Mouse (Mus musculus): ENCODE measurements around the gene Emilin2. TPM values are rescaled to one million over a fixed set of nuclear protein-coding genes. Genes with fewer than 3 reads are reported as not detected.
"Not testable (repeated sequence)": the region's sequence is repeated elsewhere in the genome, so short reads cannot be mapped to it uniquely, and the experiment has no call there.

Gene Emilin2
- polyA plus RNA-seq (2015; fragmentation: Nextera tagmentation; extraction: Ambion mirVana): 3.6 and 4.8 TPM in 2 replicates

DNA sequence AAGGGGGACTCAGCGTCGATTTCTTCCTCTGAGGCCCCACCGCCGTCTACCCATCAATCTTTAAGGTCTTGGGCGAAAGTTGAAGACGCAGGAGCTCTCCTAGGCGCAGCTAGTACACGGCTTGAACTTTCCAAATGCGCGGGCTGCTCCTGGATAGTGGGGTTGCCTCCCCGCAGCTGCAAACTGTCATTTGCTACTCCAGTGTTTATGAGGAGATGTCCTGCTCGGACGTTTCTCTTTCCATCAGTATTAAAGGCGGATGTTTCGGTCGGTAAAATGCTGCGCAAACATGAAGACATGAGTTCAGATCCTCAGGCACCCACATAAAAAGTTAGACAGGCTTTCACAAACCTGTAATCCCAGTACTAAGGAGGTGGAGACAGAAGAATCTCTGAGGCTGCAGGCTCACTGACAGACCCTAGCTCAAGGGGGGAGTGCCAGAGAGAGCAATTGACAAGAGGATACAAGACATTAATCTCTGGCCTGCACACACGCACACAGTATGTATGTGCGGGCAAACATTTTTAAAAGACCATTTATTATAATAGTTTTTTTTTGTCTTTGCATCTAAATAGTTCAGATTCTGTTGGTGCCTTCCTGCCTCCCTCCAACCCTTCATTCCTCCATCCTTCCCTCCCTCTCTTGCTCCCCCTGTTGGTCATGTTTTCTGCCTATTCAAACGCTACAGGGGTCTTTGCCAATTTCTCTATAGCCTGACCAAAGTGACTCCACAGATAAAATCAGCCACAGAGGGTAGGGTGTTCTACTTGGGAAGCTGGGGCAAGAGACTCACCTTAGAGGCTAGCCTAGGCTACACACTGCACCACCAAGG lies at the start of gene Emilin2:
TSS of gene Emilin2 (minus strand) at position 639 of the 832 bp plus-strand sequence.
- Histone ChIP-seq H3K4me1 (peaks cover 19% of the 10 kb centered on the region), H3K4me2 (peak within 1 kb of the TSS; percentile 100), H3K9ac (peak within 1 kb of the TSS; percentile 53), H3K27me3 (peaks cover 50% of the 10 kb centered on the region), H3K36me3 (no peaks in the 10 kb centered on the region), H3K27ac (no peak within 1 kb of the TSS), H3K4me3 (replicated peaks) (peak within 1 kb of the TSS; percentile 68), H3K9me3 (replicated peaks) (no peaks in the 10 kb centered on the region)
- 7% methylated on average over 20 of the region's 20 CpGs for WGBS
- 0 out of 2 replicates have a peak, but pooled peaks have one; percentile 6 for ATAC-seq (replicated peaks; ENCODE audit: low FRiP score)

GRCm38 (mm10) chr17:71355526-71355925 lies 43.7 kb upstream of the Emilin2 start:
- WGBS: 80% methylated on average over 3 of the region's 3 CpGs
- H3K36me3 ChIP-seq: peaks cover 78% of the 10 kb centered on the region

DNA sequence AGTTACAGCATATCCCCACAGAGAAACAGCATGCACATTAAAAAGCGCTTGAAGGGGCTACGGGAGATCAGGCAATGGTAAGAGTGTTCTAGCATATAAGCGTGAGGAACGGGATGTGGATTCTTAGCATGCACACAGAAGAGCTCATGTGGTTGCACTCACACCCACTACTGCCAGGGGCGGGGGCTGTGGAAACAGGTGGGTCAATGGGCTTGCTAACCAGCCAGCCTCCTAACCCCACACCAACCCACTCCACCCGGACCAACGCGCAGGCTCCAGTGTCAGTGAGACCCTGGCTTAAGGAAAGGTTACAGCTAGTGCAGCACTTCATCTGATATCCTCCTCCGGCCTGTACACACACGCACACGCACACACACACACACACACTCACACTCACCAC lies 42.4 kb upstream of the Emilin2 start:
- no peak overlapping the region for H3K9ac ChIP-seq
- 92% methylated on average over 11 of the region's 11 CpGs for WGBS
- no peak overlapping the region for H3K4me2 ChIP-seq
- ATAC-seq (replicated peaks; ENCODE audit: low FRiP score): no peak
- H3K4me3 ChIP-seq (replicated peaks): no peak overlapping the region
- H3K27ac ChIP-seq: no peak overlapping the region
- H3K27me3 ChIP-seq: no peaks in the 10 kb centered on the region
- no peaks in the 10 kb centered on the region for H3K4me1 ChIP-seq
- H3K9me3 ChIP-seq (replicated peaks): no peaks in the 10 kb centered on the region
- H3K36me3 ChIP-seq: peaks cover 77% of the 10 kb centered on the region

More at GRCm38 (mm10) chr17:71355526-71355925, 43.7 kb upstream of the Emilin2 start:
- Histone ChIP-seq H3K27ac (no peak overlapping the region), H3K4me2 (no peak overlapping the region), H3K4me3 (replicated peaks) (no peak overlapping the region), H3K27me3 (no peaks in the 10 kb centered on the region), H3K9me3 (replicated peaks) (no peaks in the 10 kb centered on the region), H3K4me1 (no peaks in the 10 kb centered on the region), H3K9ac (no peak overlapping the region)
- ATAC-seq (replicated peaks; ENCODE audit: low FRiP score): no peak

- Histone ChIP-seq H3K9me3 (replicated peaks) (no peaks in the 10 kb centered on the region), H3K36me3 (peaks cover 87% of the 10 kb centered on the region), H3K4me3 (replicated peaks) (no peak overlapping the region), H3K9ac (no peak overlapping the region), H3K4me2 (no peak overlapping the region), H3K4me1 (no peaks in the 10 kb centered on the region), H3K27me3 (no peaks in the 10 kb centered on the region), H3K27ac (no peak overlapping the region)
- no peak for ATAC-seq (replicated peaks; ENCODE audit: low FRiP score)
- WGBS: 95% methylated on average over 3 of the region's 3 CpGs
Observed at GRCm38 (mm10) chr17:71348188-71348587, 36.4 kb upstream of the Emilin2 start.

DNA sequence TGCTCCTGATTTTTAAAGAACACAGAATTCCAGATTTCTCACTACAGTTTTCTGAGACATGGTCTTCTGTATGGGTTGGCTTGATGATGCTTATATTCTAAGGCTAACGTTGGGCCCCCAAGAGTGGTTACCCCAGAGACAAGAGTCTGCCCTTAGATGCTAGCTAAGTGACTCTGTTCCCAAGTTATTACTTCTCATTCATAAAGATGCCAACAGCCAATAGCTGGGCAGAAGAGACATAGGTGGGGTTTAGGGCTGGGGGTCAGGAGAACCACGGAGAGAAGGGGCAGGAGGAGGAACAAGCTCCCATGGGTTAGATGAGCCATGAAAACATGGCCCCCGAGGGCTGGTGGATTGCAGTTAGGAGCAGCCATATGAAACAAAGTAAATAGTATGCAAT lies 30.2 kb upstream of the Emilin2 start:
- Histone ChIP-seq H3K4me2 (no peak overlapping the region), H3K9me3 (replicated peaks) (no peaks in the 10 kb centered on the region), H3K9ac (no peak overlapping the region), H3K27me3 (no peaks in the 10 kb centered on the region), H3K4me3 (replicated peaks) (no peak overlapping the region), H3K27ac (no peak overlapping the region), H3K4me1 (no peaks in the 10 kb centered on the region), H3K36me3 (peaks cover 43% of the 10 kb centered on the region)
- 75% methylated on average over 3 of the region's 3 CpGs for WGBS
- no peak for ATAC-seq (replicated peaks; ENCODE audit: low FRiP score)

DNA sequence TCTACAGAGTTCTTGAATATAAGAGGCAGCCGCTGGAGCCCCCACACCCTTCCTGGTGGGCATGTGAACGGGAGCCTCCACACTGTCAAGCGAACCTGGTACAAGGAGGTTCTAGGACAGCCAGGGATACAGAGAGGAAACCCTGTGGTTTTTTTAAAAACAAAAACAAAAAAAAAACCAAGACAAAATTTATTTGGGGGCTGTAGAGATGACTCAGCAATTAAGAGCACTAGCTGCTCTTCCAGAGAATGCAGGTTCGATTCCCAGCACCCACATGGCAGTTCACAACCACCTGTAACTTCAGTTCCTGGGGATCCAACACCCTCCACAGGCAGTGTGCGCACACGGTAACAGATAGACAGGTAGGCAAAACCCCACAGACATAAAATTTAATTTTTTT lies 26.8 kb upstream of the Emilin2 start:
- WGBS: 96% methylated on average over 6 of the region's 6 CpGs
- H3K9ac ChIP-seq: no peak overlapping the region
- H3K27ac ChIP-seq: no peak overlapping the region
- H3K4me2 ChIP-seq: no peak overlapping the region
- peaks cover 15% of the 10 kb centered on the region for H3K36me3 ChIP-seq
- H3K4me3 ChIP-seq (replicated peaks): no peak overlapping the region
- H3K27me3 ChIP-seq: no peaks in the 10 kb centered on the region
- H3K4me1 ChIP-seq: no peaks in the 10 kb centered on the region
- no peak for ATAC-seq (replicated peaks; ENCODE audit: low FRiP score)
- no peaks in the 10 kb centered on the region for H3K9me3 ChIP-seq (replicated peaks)

DNA sequence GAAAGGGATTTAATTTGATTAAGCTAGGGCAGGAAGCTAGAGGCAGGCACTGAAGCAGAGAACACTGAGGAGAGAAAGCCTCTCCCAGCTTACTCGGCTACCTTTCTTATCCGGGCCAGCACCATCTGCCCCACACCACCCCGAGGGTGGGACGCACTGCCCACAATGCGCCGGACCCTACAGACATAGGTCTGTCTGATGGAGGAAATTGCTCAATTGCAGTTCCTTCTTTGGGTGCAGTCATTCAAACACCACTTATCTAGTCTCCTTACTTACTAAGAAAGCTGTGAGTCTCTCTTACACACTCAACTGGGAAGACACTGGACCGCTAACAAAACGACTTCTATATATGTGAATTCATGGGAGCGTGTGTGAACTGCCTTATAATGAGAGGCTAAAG lies 25.8 kb upstream of the Emilin2 start:
- ATAC-seq (replicated peaks; ENCODE audit: low FRiP score): no peak
- WGBS: 92% methylated on average over 9 of the region's 9 CpGs
- Histone ChIP-seq H3K27me3 (no peaks in the 10 kb centered on the region), H3K9me3 (replicated peaks) (no peaks in the 10 kb centered on the region), H3K9ac (no peak overlapping the region), H3K36me3 (0 out of 2 replicates have a peak, but pooled peaks cover 5% of the 10 kb centered on the region), H3K4me3 (replicated peaks) (no peak overlapping the region), H3K27ac (no peak overlapping the region), H3K4me2 (no peak overlapping the region), H3K4me1 (peaks cover 4% of the 10 kb centered on the region; the same call in 1 of the 2 replicates)

DNA sequence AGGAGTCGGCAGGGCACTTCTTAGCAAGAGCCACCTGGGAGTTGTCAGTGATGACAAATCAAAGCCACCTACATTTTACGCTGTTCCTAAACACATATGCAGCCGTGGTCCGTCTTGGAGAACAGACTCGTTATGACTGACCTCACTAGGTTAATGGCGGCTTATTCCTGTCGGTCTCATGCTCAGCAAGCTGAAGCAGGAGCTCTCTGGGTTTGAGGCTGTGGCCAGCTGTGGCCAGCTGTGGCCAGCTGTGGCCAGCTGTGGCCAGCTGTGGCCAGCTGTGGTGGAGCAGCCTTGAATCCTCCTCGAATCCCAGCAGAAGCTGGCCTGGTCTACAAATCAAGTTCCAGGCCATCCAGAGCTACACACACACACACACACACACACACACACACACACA lies 24.6 kb upstream of the Emilin2 start:
- 32% methylated on average over 8 of the region's 8 CpGs for WGBS
- H3K4me1 ChIP-seq: peaks cover 9% of the 10 kb centered on the region
- H3K9me3 ChIP-seq (replicated peaks): no peaks in the 10 kb centered on the region
- H3K27ac ChIP-seq: no peak overlapping the region
- no peak overlapping the region for H3K9ac ChIP-seq
- no peak overlapping the region for H3K4me2 ChIP-seq
- no peaks in the 10 kb centered on the region for H3K27me3 ChIP-seq
- ATAC-seq (replicated peaks; ENCODE audit: low FRiP score): no peak
- 0 out of 2 replicates have a peak, but pooled peaks cover 3% of the 10 kb centered on the region for H3K36me3 ChIP-seq
- no peak overlapping the region for H3K4me3 ChIP-seq (replicated peaks)

DNA sequence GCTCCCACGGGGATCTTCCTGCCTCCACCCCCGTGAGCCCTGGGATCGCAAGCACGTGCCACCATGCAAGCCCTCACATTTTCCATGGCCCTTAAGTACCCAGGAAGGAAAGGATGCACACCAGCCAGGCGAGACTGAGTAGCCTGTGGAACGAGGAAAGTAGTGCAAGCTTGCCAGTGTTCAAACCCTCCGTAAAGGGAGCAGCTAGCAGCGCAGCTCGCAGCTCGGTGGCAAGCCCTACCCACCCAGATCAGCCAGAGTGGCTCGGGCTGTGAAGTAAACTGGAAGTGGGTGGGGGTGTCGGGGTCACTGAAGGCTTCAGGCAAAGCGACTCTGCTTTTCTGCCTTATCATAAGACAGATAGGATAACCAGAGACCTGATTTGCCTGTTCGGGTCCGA lies 20.5 kb upstream of the Emilin2 start:
- Histone ChIP-seq H3K27ac (no peak overlapping the region), H3K4me3 (replicated peaks) (no peak overlapping the region), H3K36me3 (no peaks in the 10 kb centered on the region), H3K9me3 (replicated peaks) (no peaks in the 10 kb centered on the region), H3K9ac (no peak overlapping the region), H3K4me1 (peaks cover 9% of the 10 kb centered on the region), H3K4me2 (peak overlapping the region; percentile 34), H3K27me3 (no peaks in the 10 kb centered on the region)
- ATAC-seq (replicated peaks; ENCODE audit: low FRiP score): 0 out of 2 replicates have a peak, but pooled peaks have one; percentile 67
- WGBS: 27% methylated on average over 15 of the region's 15 CpGs

DNA sequence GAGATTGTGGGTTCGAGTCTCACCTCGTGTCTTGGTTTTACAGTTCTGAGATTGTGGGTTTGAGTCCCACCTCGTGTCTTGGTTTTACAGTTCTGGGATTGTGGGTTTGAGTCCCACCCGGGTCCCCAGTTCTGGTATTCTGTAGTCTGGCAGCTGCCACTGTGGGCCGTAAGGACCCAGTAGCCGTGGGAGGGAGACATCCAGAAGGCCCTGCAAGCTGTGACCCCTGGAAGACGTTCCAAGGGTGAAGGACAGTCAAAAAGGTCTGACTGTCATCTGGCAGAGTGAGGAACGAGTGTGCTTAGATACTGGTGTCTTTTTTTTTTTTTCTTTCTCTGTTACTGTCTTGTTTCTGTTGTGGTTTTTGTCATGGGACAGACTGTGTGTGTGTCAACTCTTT lies 9.0 kb upstream of the Emilin2 start:
- H3K9ac ChIP-seq; H3K27ac ChIP-seq; H3K36me3 ChIP-seq; H3K4me3 ChIP-seq (replicated peaks); H3K27me3 ChIP-seq; ATAC-seq (replicated peaks; ENCODE audit: low FRiP score); H3K4me2 ChIP-seq; H3K4me1 ChIP-seq; H3K9me3 ChIP-seq (replicated peaks): not testable (repeated sequence)
- 81% methylated on average over 8 of the region's 8 CpGs for WGBS

- Histone ChIP-seq H3K4me2 (no peak overlapping the region), H3K9ac (no peak overlapping the region), H3K27ac (no peak overlapping the region), H3K36me3 (no peaks in the 10 kb centered on the region), H3K4me1 (no peaks in the 10 kb centered on the region), H3K4me3 (replicated peaks) (no peak overlapping the region), H3K9me3 (replicated peaks) (no peaks in the 10 kb centered on the region), H3K27me3 (no peaks in the 10 kb centered on the region)
- WGBS: 88% methylated on average over 3 of the region's 3 CpGs
- ATAC-seq (replicated peaks; ENCODE audit: low FRiP score): no peak
Observed at GRCm38 (mm10) chr17:71319361-71319760, 7.6 kb upstream of the Emilin2 start.

GRCm38 (mm10) chr17:71317571-71317970 lies 5.8 kb upstream of the Emilin2 start:
- no peak for ATAC-seq (replicated peaks; ENCODE audit: low FRiP score)
- Histone ChIP-seq H3K36me3 (no peaks in the 10 kb centered on the region), H3K27me3 (peaks cover 4% of the 10 kb centered on the region; the same call in 1 of the 2 replicates), H3K4me1 (no peaks in the 10 kb centered on the region), H3K27ac (no peak overlapping the region), H3K9ac (no peak overlapping the region), H3K4me2 (no peak overlapping the region), H3K9me3 (replicated peaks) (no peaks in the 10 kb centered on the region), H3K4me3 (replicated peaks) (no peak overlapping the region)
- 87% methylated on average over 4 of the region's 4 CpGs for WGBS
